Mouse (Mus musculus) midbrain, embryonic 14.5 days (tissue): Measurements from ENCODE around the gene Brk1. TPM values are rescaled to one million over a fixed set of nuclear protein-coding genes. Genes with fewer than 3 reads are reported as not detected.

Source experiments
- ATAC-seq: fragments of 200-750 bp; cut with Nextera tagmentation; 2 replicates; pipeline ENCODE4 v1.8.0; 2017; ENCODE audit warnings: moderate number of reproducible peaks, moderate library complexity; ENCODE audit not compliant: low FRiP score, low TSS enrichment
- DNase-seq: peaks from one replicate; pipeline ENCODE4 v3.0.0-alpha.2; 2015
- H3K27ac ChIP-seq: fragments of 300-500 bp; sonication (generic); replicated peaks from 2 replicates; pipeline ENCODE4 v1.5.1; 2014; ENCODE audit warnings: mild to moderate bottlenecking, low read depth, low read length, moderate library complexity
- H3K27me3 ChIP-seq: fragments of 300-500 bp; sonication (generic); 2 replicates; pipeline ENCODE4 v1.6.1; 2014; ENCODE audit warnings: low read length, control low read depth, mixed read lengths; ENCODE audit not compliant: control insufficient read depth, insufficient read depth
- H3K36me3 ChIP-seq: fragments of 300-500 bp; sonication (generic); 2 replicates; pipeline ENCODE4 v1.6.1; 2014; ENCODE audit warnings: low read length, control low read depth; ENCODE audit not compliant: control insufficient read depth, insufficient read depth
- H3K4me1 ChIP-seq: fragments of 300-500 bp; sonication (generic); 2 replicates; pipeline ENCODE4 v1.6.1; 2014; ENCODE audit warnings: mild to moderate bottlenecking, antibody characterized with exemption, low read length, control low read depth; ENCODE audit not compliant: control insufficient read depth, insufficient read depth
- H3K4me2 ChIP-seq: fragments of 300-500 bp; sonication (generic); 2 replicates; pipeline ENCODE4 v1.6.1; 2014; ENCODE audit warnings: mild to moderate bottlenecking, low read length, moderate library complexity
- H3K4me3 ChIP-seq: fragments of 300-500 bp; sonication (generic); replicated peaks from 2 replicates; pipeline ENCODE4 v1.5.1; 2014; ENCODE audit warnings: low read depth, low read length
- H3K9ac ChIP-seq: fragments of 300-500 bp; sonication (generic); replicated peaks from 2 replicates; pipeline ENCODE4 v1.6.1; 2014; ENCODE audit warnings: mild to moderate bottlenecking, low read length, moderate library complexity
- H3K9me3 ChIP-seq: fragments of 300-500 bp; sonication (generic); 2 replicates; pipeline ENCODE4 v1.6.1; 2016; ENCODE audit warnings: low read length, control low read depth, mixed read lengths; ENCODE audit not compliant: control insufficient read depth
- WGBS: fragments of 180-500 bp; shearing (Covaris S2); extraction: QIAGEN DNeasy Blood & Tissue Kit; methylation state at CpG from one replicate; pipeline ENCODE4 v1.1.7; 2014; 5-methylcytosine and 5-hydroxymethylcytosine counted together
- polyA plus RNA-seq: library from polyadenylated mRNA; unstranded; fragments of >200 nt; fragmentation: Nextera tagmentation; extraction: Ambion mirVana; gene quantifications from 2 replicates; pipeline ENCODE4 v1.2.1, GENCODE M21; 2014

The Brk1 gene
- polyA plus RNA-seq = 258 and 280 TPM in 2 replicates

DNA sequence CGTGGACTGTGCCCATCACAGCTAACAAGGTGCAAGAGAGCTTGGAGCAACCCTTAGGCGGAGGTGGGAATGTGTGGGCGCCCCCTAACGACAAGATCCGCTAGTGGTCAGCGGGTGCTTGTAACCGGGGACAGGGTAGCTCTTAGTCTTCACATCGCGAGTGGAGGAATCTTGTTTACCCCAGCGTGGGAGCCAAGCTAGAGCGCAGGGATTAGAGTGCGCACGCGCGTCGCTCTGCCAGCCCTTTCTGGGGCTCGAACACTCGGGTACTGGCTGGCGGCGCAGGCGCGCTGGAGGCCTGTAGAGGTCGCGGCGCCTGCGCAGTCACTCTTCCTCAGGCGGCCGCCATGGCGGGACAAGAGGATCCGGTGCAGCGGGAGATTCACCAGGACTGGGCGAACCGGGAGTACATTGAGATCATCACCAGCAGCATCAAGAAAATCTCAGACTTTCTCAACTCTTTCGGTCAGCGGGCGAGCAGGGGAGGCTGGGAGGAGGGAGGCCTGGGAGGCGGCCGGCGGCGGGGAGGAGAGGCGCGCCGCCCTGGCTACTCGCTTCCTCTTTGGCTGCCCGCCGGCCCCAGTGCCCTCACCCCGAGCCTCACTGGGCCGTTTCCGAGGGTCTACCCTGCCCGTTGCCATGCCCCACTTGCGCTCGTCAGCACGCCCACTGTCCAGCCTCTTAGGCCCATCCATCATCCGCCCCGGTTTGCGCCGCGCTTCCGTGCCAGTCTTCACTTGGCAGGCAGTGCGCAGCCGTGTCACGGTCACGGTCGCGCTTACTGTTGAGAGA, at the start of gene Brk1:
TSS of gene Brk1 (plus strand) at position 341 of the 792 bp plus-strand sequence.
- ATAC-seq (peak; percentile 92), DNase-seq (peak; percentile 96)
- Histone ChIP-seq H3K9ac (peak within 1 kb of the TSS; percentile 86), H3K36me3 (peaks cover 3% of the 10 kb centered on the region), H3K4me2 (peak within 1 kb of the TSS; percentile 76), H3K4me1 (peaks cover 12% of the 10 kb centered on the region), H3K4me3 (peak within 1 kb of the TSS; percentile 91), H3K9me3 (no peaks in the 10 kb centered on the region), H3K27ac (peak within 1 kb of the TSS; percentile 82), H3K27me3 (no peaks in the 10 kb centered on the region)
- under 1% methylated on average over 65 of the region's 65 CpGs for WGBS

- DNase-seq = peak; percentile 31
- WGBS = 61% methylated on average over 6 of the region's 6 CpGs
- no peak for ATAC-seq
- no peak overlapping the region for H3K4me3 ChIP-seq
- no peak overlapping the region for H3K4me2 ChIP-seq
- no peaks in the 10 kb centered on the region for H3K4me1 ChIP-seq
- no peak overlapping the region for H3K9ac ChIP-seq
- H3K9me3 ChIP-seq = no peaks in the 10 kb centered on the region
- no peak overlapping the region for H3K27ac ChIP-seq
- no peaks in the 10 kb centered on the region for H3K27me3 ChIP-seq
- no peaks in the 10 kb centered on the region for H3K36me3 ChIP-seq
Observed at GRCm38 (mm10) chr6:113559736-113560135, 44.8 kb upstream of the Brk1 start.

DNA sequence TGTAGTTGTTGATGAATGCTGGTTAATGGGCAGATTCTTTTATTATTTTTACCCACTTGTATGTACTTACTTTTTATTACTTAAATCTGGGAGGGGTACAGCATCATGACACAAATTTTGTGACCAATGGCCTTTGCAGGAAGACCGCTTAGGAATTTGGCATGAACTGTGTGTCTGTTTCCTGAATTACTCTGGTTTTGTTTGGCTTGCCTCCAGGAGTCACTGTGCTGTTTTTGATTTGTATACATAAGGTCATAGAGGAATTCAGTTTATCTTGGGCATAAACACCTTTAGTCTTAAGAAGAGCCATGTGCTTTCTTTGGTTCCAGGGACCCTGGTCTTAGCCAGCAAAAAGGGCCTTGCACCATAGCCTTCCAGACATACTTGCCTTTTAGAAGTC, 40.0 kb upstream of the Brk1 start:
- no peak for DNase-seq
- no peaks in the 10 kb centered on the region for H3K27me3 ChIP-seq
- no peaks in the 10 kb centered on the region for H3K9me3 ChIP-seq
- H3K4me3 ChIP-seq = no peak overlapping the region
- H3K4me2 ChIP-seq = no peak overlapping the region
- no peaks in the 10 kb centered on the region for H3K36me3 ChIP-seq
- no peak for ATAC-seq
- no peak overlapping the region for H3K27ac ChIP-seq
- no peak overlapping the region for H3K9ac ChIP-seq
- H3K4me1 ChIP-seq = no peaks in the 10 kb centered on the region
- 100% methylated on average over 1 of the region's 1 CpGs for WGBS

- no peaks in the 10 kb centered on the region for H3K4me1 ChIP-seq
- 97% methylated on average over 6 of the region's 6 CpGs for WGBS
- no peak overlapping the region for H3K27ac ChIP-seq
- DNase-seq (no peak), ATAC-seq (no peak)
- H3K4me2 ChIP-seq = no peak overlapping the region
- no peak overlapping the region for H3K4me3 ChIP-seq
- H3K27me3 ChIP-seq = no peaks in the 10 kb centered on the region
- no peak overlapping the region for H3K9ac ChIP-seq
- no peaks in the 10 kb centered on the region for H3K36me3 ChIP-seq
- no peaks in the 10 kb centered on the region for H3K9me3 ChIP-seq
Observed at GRCm38 (mm10) chr6:113576044-113576443, 28.5 kb upstream of the Brk1 start.

DNA sequence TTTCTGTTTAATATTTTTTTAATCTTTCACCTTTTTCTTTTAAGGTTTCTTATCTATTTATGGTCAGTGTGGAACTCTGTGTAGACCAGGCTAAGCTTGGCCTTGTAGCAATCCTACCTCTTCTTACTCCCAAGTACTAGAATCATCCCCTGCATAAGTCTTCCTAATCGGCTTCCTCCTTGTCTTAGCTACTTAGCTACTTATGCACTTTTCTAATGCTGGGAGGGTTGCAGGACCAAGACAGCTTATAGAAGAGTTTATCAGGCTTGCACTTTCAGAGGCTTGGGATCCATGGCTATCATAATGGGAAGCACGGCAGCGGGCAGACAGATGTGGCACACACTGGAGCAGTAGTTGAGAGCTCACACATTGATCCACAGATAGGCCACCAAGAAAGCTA, 25.3 kb upstream of the Brk1 start:
- Histone ChIP-seq H3K36me3 (no peaks in the 10 kb centered on the region), H3K4me1 (no peaks in the 10 kb centered on the region), H3K27me3 (no peaks in the 10 kb centered on the region), H3K4me2 (no peak overlapping the region), H3K4me3 (no peak overlapping the region), H3K9me3 (no peaks in the 10 kb centered on the region), H3K9ac (no peak overlapping the region), H3K27ac (no peak overlapping the region)
- DNase-seq = no peak
- ATAC-seq = no peak
- WGBS = 97% methylated on average over 3 of the region's 3 CpGs

- H3K36me3 ChIP-seq = no peaks in the 10 kb centered on the region
- H3K9ac ChIP-seq = no peak overlapping the region
- no peaks in the 10 kb centered on the region for H3K4me1 ChIP-seq
- H3K27me3 ChIP-seq = no peaks in the 10 kb centered on the region
- no peak overlapping the region for H3K27ac ChIP-seq
- H3K4me3 ChIP-seq = no peak overlapping the region
- no peak for ATAC-seq
- no peak for DNase-seq
- 93% methylated on average over 4 of the region's 4 CpGs for WGBS
- no peak overlapping the region for H3K4me2 ChIP-seq
- no peaks in the 10 kb centered on the region for H3K9me3 ChIP-seq
Observed at GRCm38 (mm10) chr6:113583023-113583422, 21.5 kb upstream of the Brk1 start.

GRCm38 (mm10) chr6:113585065-113585464, 19.5 kb upstream of the Brk1 start:
- DNase-seq (no peak), ATAC-seq (no peak)
- WGBS = 93% methylated on average over 5 of the region's 5 CpGs
- Histone ChIP-seq H3K27ac (no peak overlapping the region), H3K9me3 (no peaks in the 10 kb centered on the region), H3K4me1 (no peaks in the 10 kb centered on the region), H3K36me3 (no peaks in the 10 kb centered on the region), H3K9ac (no peak overlapping the region), H3K27me3 (no peaks in the 10 kb centered on the region), H3K4me2 (no peak overlapping the region), H3K4me3 (no peak overlapping the region)

GRCm38 (mm10) chr6:113586466-113587183, 17.9 kb upstream of the Brk1 start:
- no peak overlapping the region for H3K9ac ChIP-seq
- no peaks in the 10 kb centered on the region for H3K36me3 ChIP-seq
- H3K4me1 ChIP-seq = no peaks in the 10 kb centered on the region
- H3K27me3 ChIP-seq = no peaks in the 10 kb centered on the region
- no peaks in the 10 kb centered on the region for H3K9me3 ChIP-seq
- no peak overlapping the region for H3K4me2 ChIP-seq
- no peak overlapping the region for H3K4me3 ChIP-seq
- ATAC-seq (no peak), DNase-seq (peak; percentile 22)
- WGBS = 82% methylated on average over 5 of the region's 5 CpGs
- no peak overlapping the region for H3K27ac ChIP-seq

DNA sequence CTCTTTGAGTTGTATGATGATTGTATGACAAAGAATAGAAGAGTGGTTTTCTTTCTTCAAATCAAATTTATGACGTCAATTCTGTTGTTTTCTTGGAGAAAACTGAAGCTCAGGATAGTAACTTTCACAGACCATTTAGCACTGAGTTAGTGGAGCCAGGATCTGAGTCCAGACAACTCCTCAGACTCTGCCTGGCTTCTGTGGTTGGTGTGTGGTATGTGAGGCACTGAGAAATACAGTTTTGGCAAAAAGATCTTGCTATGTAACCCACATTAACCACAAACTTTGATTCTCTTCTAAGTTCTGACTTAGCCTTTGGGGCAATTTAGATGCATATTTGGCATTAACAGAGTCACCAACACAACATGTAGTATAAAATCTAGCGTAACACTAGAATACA, 11.9 kb upstream of the Brk1 start:
- no peaks in the 10 kb centered on the region for H3K9me3 ChIP-seq
- no peak overlapping the region for H3K4me2 ChIP-seq
- ATAC-seq (no peak), DNase-seq (no peak)
- H3K4me1 ChIP-seq = no peaks in the 10 kb centered on the region
- H3K4me3 ChIP-seq = no peak overlapping the region
- no peaks in the 10 kb centered on the region for H3K27me3 ChIP-seq
- H3K27ac ChIP-seq = no peak overlapping the region
- no peak overlapping the region for H3K9ac ChIP-seq
- no peaks in the 10 kb centered on the region for H3K36me3 ChIP-seq
- WGBS = 99% methylated on average over 2 of the region's 2 CpGs
